Mouse (Mus musculus): ENCODE results near the gene Gm49358.

Gm49358 gene

GRCm38 (mm10) chr10:86778398-86779116, 14.8 kb downstream of the Gm49358 start, which contains the start of gene Nt5dc3:
TSS of gene Nt5dc3 (plus strand) at chr10:86779005.
- DNase-seq (ENCODE audit: low read depth, low spot score): peak; percentile 91

GRCm38 (mm10) chr10:86779117-86779755, 15.5 kb downstream of the Gm49358 start:
- peak; percentile 6 for DNase-seq (ENCODE audit: low read depth, low spot score)

GRCm38 (mm10) chr10:86779816-86780500, 16.2 kb downstream of the Gm49358 start:
- no peak for DNase-seq (ENCODE audit: low read depth, low spot score)

- no peak for DNase-seq (ENCODE audit: low read depth, low spot score)
Measured at GRCm38 (mm10) chr10:86781641-86782040, 17.9 kb downstream of the Gm49358 start.

GRCm38 (mm10) chr10:86782656-86783055, 18.9 kb downstream of the Gm49358 start:
- DNase-seq (ENCODE audit: low read depth, low spot score): no peak

GRCm38 (mm10) chr10:86783561-86783960, 19.8 kb downstream of the Gm49358 start:
- no peak for DNase-seq (ENCODE audit: low read depth, low spot score)

- no peak for DNase-seq (ENCODE audit: low read depth, low spot score)
Measured at GRCm38 (mm10) chr10:86784126-86784675, 20.4 kb downstream of the Gm49358 start.

- DNase-seq (ENCODE audit: low read depth, low spot score): no peak
Measured at GRCm38 (mm10) chr10:86785396-86785795, 21.6 kb downstream of the Gm49358 start.

GRCm38 (mm10) chr10:86786083-86786482, 22.3 kb downstream of the Gm49358 start:
- DNase-seq (ENCODE audit: low read depth, low spot score): no peak

- no peak for DNase-seq (ENCODE audit: low read depth, low spot score)
Measured at GRCm38 (mm10) chr10:86788193-86788592, 24.4 kb downstream of the Gm49358 start.

GRCm38 (mm10) chr10:86789146-86789672, 25.4 kb downstream of the Gm49358 start:
- no peak for DNase-seq (ENCODE audit: low read depth, low spot score)

GRCm38 (mm10) chr10:86791507-86792184, 27.9 kb downstream of the Gm49358 start:
- DNase-seq (ENCODE audit: low read depth, low spot score): no peak

- no peak for DNase-seq (ENCODE audit: low read depth, low spot score)
Measured at GRCm38 (mm10) chr10:86793509-86793951, 29.8 kb downstream of the Gm49358 start.

GRCm38 (mm10) chr10:86794196-86794595, 30.4 kb downstream of the Gm49358 start:
- DNase-seq (ENCODE audit: low read depth, low spot score): no peak

- no peak for DNase-seq (ENCODE audit: low read depth, low spot score)
Measured at GRCm38 (mm10) chr10:86794794-86795535, 31.2 kb downstream of the Gm49358 start.

- DNase-seq (ENCODE audit: low read depth, low spot score): no peak
Measured at GRCm38 (mm10) chr10:86796073-86796741, 32.4 kb downstream of the Gm49358 start.

- DNase-seq (ENCODE audit: low read depth, low spot score): no peak
Measured at GRCm38 (mm10) chr10:86807362-86807761, 43.6 kb downstream of the Gm49358 start.

- DNase-seq (ENCODE audit: low read depth, low spot score): no peak
Measured at GRCm38 (mm10) chr10:86808013-86808758, 44.4 kb downstream of the Gm49358 start.

- no peak for DNase-seq (ENCODE audit: low read depth, low spot score)
Measured at GRCm38 (mm10) chr10:86810000-86810399, 46.2 kb downstream of the Gm49358 start.

Measured in c-Kit-negative CD71-positive TER-119-positive erythroid progenitor cells, embryonic 14.5 days (primary cell).